Mouse (Mus musculus) embryo, embryonic 10.5 days (tissue): Measurements from ENCODE around the gene Lemd2.

ENCODE experiments used
- DNase-seq: peaks from one replicate; pipeline ENCODE4 v3.0.0-alpha.2; 2015; ENCODE audit warnings: low spot score

The Lemd2 gene

GRCm38 (mm10) chr17:27227258-27227657 is 23.0 kb upstream of the Lemd2 start:
- no peak for DNase-seq

- DNase-seq = no peak
These were observed 22.4 kb upstream of the Lemd2 start for GRCm38 (mm10) chr17:27226701-27227100.

GRCm38 (mm10) chr17:27225801-27226200 is 21.5 kb upstream of the Lemd2 start:
- no peak for DNase-seq

- no peak for DNase-seq
These were observed 19.6 kb upstream of the Lemd2 start for GRCm38 (mm10) chr17:27223821-27224220.

- no peak for DNase-seq
These were observed 17.3 kb upstream of the Lemd2 start for GRCm38 (mm10) chr17:27221562-27221961.

GRCm38 (mm10) chr17:27218916-27219315 is 14.6 kb upstream of the Lemd2 start:
- no peak for DNase-seq

- DNase-seq = no peak
These were observed 14.1 kb upstream of the Lemd2 start for GRCm38 (mm10) chr17:27218364-27218763.

- DNase-seq = peak; percentile 77
These were observed 8.7 kb upstream of the Lemd2 start for GRCm38 (mm10) chr17:27212768-27213525.

- DNase-seq = no peak
These were observed 7.7 kb upstream of the Lemd2 start for GRCm38 (mm10) chr17:27212006-27212405.

GRCm38 (mm10) chr17:27207113-27207707 is 2.9 kb upstream of the Lemd2 start:
- peak; percentile 64 for DNase-seq

GRCm38 (mm10) chr17:27203358-27204074 is 753 bp downstream of the Lemd2 start:
- DNase-seq = peak; percentile 56

- no peak for DNase-seq
These were observed 1.3 kb downstream of the Lemd2 start for GRCm38 (mm10) chr17:27202919-27203357.

GRCm38 (mm10) chr17:27201981-27202380 is 2.3 kb downstream of the Lemd2 start:
- no peak for DNase-seq

GRCm38 (mm10) chr17:27200801-27201200 is 3.5 kb downstream of the Lemd2 start:
- peak; percentile 50 for DNase-seq

- no peak for DNase-seq
These were observed 4.4 kb downstream of the Lemd2 start for GRCm38 (mm10) chr17:27199864-27200263.

- no peak for DNase-seq
These were observed 5.1 kb downstream of the Lemd2 start for GRCm38 (mm10) chr17:27199205-27199604.

- DNase-seq = no peak
These were observed 8.1 kb downstream of the Lemd2 start for GRCm38 (mm10) chr17:27196206-27196605.

- no peak for DNase-seq
These were observed 9.7 kb downstream of the Lemd2 start for GRCm38 (mm10) chr17:27194258-27195185.

GRCm38 (mm10) chr17:27191804-27192203 is 12.5 kb downstream of the Lemd2 start:
- no peak for DNase-seq

- no peak for DNase-seq
These were observed 13.1 kb downstream of the Lemd2 start for GRCm38 (mm10) chr17:27191189-27191588.

GRCm38 (mm10) chr17:27189640-27190216 is 14.5 kb downstream of the Lemd2 start:
- peak; percentile 76 for DNase-seq
